Mouse (Mus musculus) Patski (cell line): ENCODE results near the gene Rnf145. TPM values are rescaled to one million over a fixed set of nuclear protein-coding genes. Genes with fewer than 3 reads are reported as not detected.

Experiments
- ATAC-seq: fragments of 100-300 bp; one replicate; pipeline ENCODE4 v1.8.0; 2021
- CTCF ChIA-PET: fragments of 350-600 bp; sonication (Branson Sonifier 250); formaldehyde crosslinking; loops from one replicate; lab custom pipeline; 2022; ENCODE audit warnings: inconsistent platforms; lab: Charles Lee
- POLR2A ChIA-PET: fragments of 350-600 bp; sonication (Branson Sonifier 250); formaldehyde crosslinking; loops from one replicate; lab custom pipeline; 2022; ENCODE audit warnings: antibody characterized with exemption, inconsistent platforms; lab: Charles Lee
- DNase-seq: peaks from one replicate; pipeline ENCODE4 v3.0.0-alpha.2; 2011; ENCODE audit warnings: low read depth, low spot score
- H3K27me3 ChIP-seq: fragments of 371-371 bp; one replicate; pipeline ENCODE4 v1.5.1; 2021
- CTCF ChIP-seq: fragments of 100-300 bp; IDR thresholded peaks from one replicate; pipeline ENCODE4 v1.5.1; 2021
- in situ Hi-C: fragments of 300-500 bp; cut with MboI; formaldehyde crosslinking; loops from 3 replicates; pipeline ENCODE4 v1.11.1; 2018; ENCODE audit warnings: low pct_unique_long_range_greater_than_20kb, mixed read lengths
- polyA plus RNA-seq: library from polyadenylated mRNA; unstranded; gene quantifications from one replicate; pipeline ENCODE4 v1.2.3, GENCODE M21; 2021

Gene Rnf145
- polyA plus RNA-seq, 1 experiment from 2014 or later = 161 TPM

GRCm38 (mm10) chr11:44509906-44510305, 8.9 kb upstream of the Rnf145 start:
- TF ChIP-seq CTCF = no peak
- ChIA-PET CTCF (no interaction called here), POLR2A (interaction anchor here (0.7 kb wide), 1 partner anchor 109 kb away, joined by 3 read pairs; no protein-coding TSS in a partner anchor)
- in situ Hi-C loops = no loop called here
- no peak for DNase-seq
- H3K27me3 ChIP-seq = no peaks in the 10 kb centered on the region
- no peak for ATAC-seq

GRCm38 (mm10) chr11:44510371-44510770, 8.4 kb upstream of the Rnf145 start:
- in situ Hi-C loops = no loop called here

GRCm38 (mm10) chr11:44512044-44513025, 6.4 kb upstream of the Rnf145 start:
- TF ChIP-seq CTCF = no peak
- ChIA-PET POLR2A (no interaction called here), CTCF (interaction anchor here (1.2 to 3.3 kb wide), 2 partner anchors 9 to 33 kb away, joined by 3 to 12 read pairs; no protein-coding TSS in a partner anchor)
- no peaks in the 10 kb centered on the region for H3K27me3 ChIP-seq
- in situ Hi-C loops = no loop called here
- peak; percentile 39 for ATAC-seq
- no peak for DNase-seq

More at GRCm38 (mm10) chr11:44510371-44510770, 8.4 kb upstream of the Rnf145 start:
- H3K27me3 ChIP-seq = no peaks in the 10 kb centered on the region
- DNase-seq (no peak), ATAC-seq (no peak)
- ChIA-PET CTCF (no interaction called here), POLR2A (interaction anchor here (0.6 to 0.7 kb wide), 2 partner anchors 18 to 110 kb away, joined by 3 read pairs; no protein-coding TSS in a partner anchor)
- TF ChIP-seq CTCF = no peak

- H3K27me3 ChIP-seq = no peaks in the 10 kb centered on the region
- ChIA-PET CTCF (interaction anchor here (0.7 to 3.3 kb wide), 4 partner anchors 9 to 33 kb away, joined by 3 to 12 read pairs (median 4); no protein-coding TSS in a partner anchor), POLR2A (no interaction called here)
- ATAC-seq (no peak), DNase-seq (no peak)
- in situ Hi-C loops = no loop called here
- no peak for TF ChIP-seq CTCF
Observed at GRCm38 (mm10) chr11:44513026-44513422, 5.7 kb upstream of the Rnf145 start.

- POLR2A ChIA-PET = no interaction called here
Observed at GRCm38 (mm10) chr11:44514666-44515065, 4.1 kb upstream of the Rnf145 start.

GRCm38 (mm10) chr11:44516362-44516761, 2.4 kb upstream of the Rnf145 start:
- no peaks in the 10 kb centered on the region for H3K27me3 ChIP-seq
- no peak for TF ChIP-seq CTCF
- no peak for DNase-seq
- no peak for ATAC-seq
- in situ Hi-C loops = no loop called here
- ChIA-PET POLR2A (interaction anchor here (1.2 kb wide), 1 partner anchor 46 kb away, joined by 10 read pairs; the partner anchor contains the start of gene Ublcp1), CTCF (interaction anchor here (1.6 kb wide), 1 partner anchor 9 kb away, joined by 4 read pairs; no protein-coding TSS in a partner anchor)

More at GRCm38 (mm10) chr11:44514666-44515065, 4.1 kb upstream of the Rnf145 start:
- in situ Hi-C loops = no loop called here
- TF ChIP-seq CTCF = no peak
- CTCF ChIA-PET = interaction anchor here (1.4 kb wide), 1 partner anchor 16 kb away, joined by 4 read pairs; no protein-coding TSS in a partner anchor
- ATAC-seq (no peak), DNase-seq (no peak)
- H3K27me3 ChIP-seq = no peaks in the 10 kb centered on the region

- no peak for DNase-seq
- no peak for TF ChIP-seq CTCF
- POLR2A ChIA-PET = interaction anchor here (1.2 kb wide), 1 partner anchor 47 kb away, joined by 10 read pairs; the partner anchor contains the start of gene Ublcp1
- no peak for ATAC-seq
- in situ Hi-C loops = no loop called here
- CTCF ChIA-PET = interaction anchor here (1.6 kb wide), 1 partner anchor 10 kb away, joined by 4 read pairs; no protein-coding TSS in a partner anchor
- H3K27me3 ChIP-seq = no peaks in the 10 kb centered on the region
Observed at GRCm38 (mm10) chr11:44517561-44518280, 1.0 kb upstream of the Rnf145 start.

GRCm38 (mm10) chr11:44519096-44519949, 559 bp downstream of the Rnf145 start:
- ATAC-seq = peak; percentile 26
- H3K27me3 ChIP-seq = no peaks in the 10 kb centered on the region
- in situ Hi-C loops = no loop called here
- DNase-seq = no peak
- POLR2A ChIA-PET = interaction anchor here (0.5 to 1.8 kb wide), 6 partner anchors 9 to 49 kb away, joined by 3 to 11 read pairs (median 4); partner anchors contain the start of gene Ublcp1
- CTCF ChIA-PET = interaction anchor here (2.4 kb wide), 1 partner anchor 15 kb away, joined by 10 read pairs; no protein-coding TSS in a partner anchor
- no peak for TF ChIP-seq CTCF
